Mouse (Mus musculus): Measurements from ENCODE around the gene Zzz3.
"Not testable (repeated sequence)": the region's sequence is repeated elsewhere in the genome, so short reads cannot be mapped to it uniquely, and the experiment has no call there.

Gene Zzz3

GRCm38 (mm10) chr3:152401964-152402670 is 6.8 kb downstream of the Zzz3 start:
- CTCF ChIA-PET, result no interaction called here

GRCm38 (mm10) chr3:152402671-152403066 is 7.4 kb downstream of the Zzz3 start:
- CTCF ChIA-PET, result no interaction called here

GRCm38 (mm10) chr3:152403827-152404226 is 8.6 kb downstream of the Zzz3 start:
- CTCF ChIA-PET, result no interaction called here

GRCm38 (mm10) chr3:152405420-152405819 is 10.1 kb downstream of the Zzz3 start:
- CTCF ChIA-PET, result no interaction called here

- CTCF ChIA-PET, result no interaction called here
Observed at GRCm38 (mm10) chr3:152405978-152406640, 10.8 kb downstream of the Zzz3 start.

GRCm38 (mm10) chr3:152410980-152411551 is 15.8 kb downstream of the Zzz3 start:
- CTCF ChIA-PET, result interaction anchor here (0.6 to 1.2 kb wide), 2 partner anchors 17 to 296 kb away, joined by 3 to 7 read pairs; no protein-coding TSS in a partner anchor

GRCm38 (mm10) chr3:152412362-152412761 is 17.1 kb downstream of the Zzz3 start:
- CTCF ChIA-PET, result interaction anchor here (0.6 kb wide), 1 partner anchor 62 kb away, joined by 3 read pairs; no protein-coding TSS in a partner anchor

GRCm38 (mm10) chr3:152428925-152429324 is 33.7 kb downstream of the Zzz3 start:
- CTCF ChIA-PET, result no interaction called here

GRCm38 (mm10) chr3:152432677-152433076 is 37.4 kb downstream of the Zzz3 start:
- CTCF ChIA-PET, result no interaction called here

- CTCF ChIA-PET, result no interaction called here
Observed at GRCm38 (mm10) chr3:152435590-152435989, 40.3 kb downstream of the Zzz3 start.

GRCm38 (mm10) chr3:152438068-152438467 is 42.8 kb downstream of the Zzz3 start:
- CTCF ChIA-PET, result no interaction called here

GRCm38 (mm10) chr3:152442795-152443194 is 47.5 kb downstream of the Zzz3 start:
- CTCF ChIA-PET, result interaction anchor here (0.7 kb wide), 1 partner anchor 38 kb away, joined by 3 read pairs; no protein-coding TSS in a partner anchor

- CTCF ChIA-PET, result no interaction called here
Observed at GRCm38 (mm10) chr3:152444114-152444513, 48.8 kb downstream of the Zzz3 start.

- CTCF ChIA-PET, result no interaction called here
Observed at GRCm38 (mm10) chr3:152446966-152447365, 51.7 kb downstream of the Zzz3 start.

- CTCF ChIA-PET, result no interaction called here
Observed at GRCm38 (mm10) chr3:152453163-152453562, 57.9 kb downstream of the Zzz3 start.

GRCm38 (mm10) chr3:152457308-152458035 is 62.2 kb downstream of the Zzz3 start:
- CTCF ChIA-PET, result no interaction called here

- CTCF ChIA-PET, result not testable (repeated sequence)
Observed at GRCm38 (mm10) chr3:152458875-152459274, 63.6 kb downstream of the Zzz3 start.

- CTCF ChIA-PET, result interaction anchor here (0.6 kb wide), 1 partner anchor 10 kb away, joined by 4 read pairs; no protein-coding TSS in a partner anchor
Observed at GRCm38 (mm10) chr3:152460802-152461201, 65.5 kb downstream of the Zzz3 start.

- CTCF ChIA-PET, result no interaction called here
Observed at GRCm38 (mm10) chr3:152462038-152462547, 66.8 kb downstream of the Zzz3 start.

- CTCF ChIA-PET, result no interaction called here
Observed at GRCm38 (mm10) chr3:152462900-152463299, 67.6 kb downstream of the Zzz3 start.

- CTCF ChIA-PET, result no interaction called here
Observed at GRCm38 (mm10) chr3:152464462-152464861, 69.2 kb downstream of the Zzz3 start.

- CTCF ChIA-PET, result no interaction called here
Observed at GRCm38 (mm10) chr3:152465338-152465737, 70.1 kb downstream of the Zzz3 start.
